Mouse (Mus musculus) stomach, embryonic 14.5 days (tissue): Measurements from ENCODE around the gene Ptprg. TPM values are rescaled to one million over a fixed set of nuclear protein-coding genes. Genes with fewer than 3 reads are reported as not detected.

Experiments
- ATAC-seq: fragments of 200-750 bp; cut with Nextera tagmentation; 2 replicates; pipeline ENCODE4 v1.8.0; 2017; ENCODE audit warnings: low read depth, moderate TSS enrichment; ENCODE audit not compliant: insufficient number of reproducible peaks, insufficient read depth, low FRiP score
- H3K27ac ChIP-seq: fragments of 300-500 bp; sonication (generic); 2 replicates; pipeline ENCODE4 v1.5.1; 2014; ENCODE audit warnings: mild to moderate bottlenecking, low read length, moderate library complexity, mixed read lengths
- H3K27me3 ChIP-seq: fragments of 300-500 bp; sonication (generic); 2 replicates; pipeline ENCODE4 v1.6.1; 2014; ENCODE audit warnings: low read length, control low read depth, mixed read lengths; ENCODE audit not compliant: control insufficient read depth, insufficient read depth
- H3K36me3 ChIP-seq: fragments of 300-500 bp; sonication (generic); 2 replicates; pipeline ENCODE4 v1.6.1; 2014; ENCODE audit warnings: mild to moderate bottlenecking, control low read depth, low read length, moderate library complexity, mixed read lengths; ENCODE audit not compliant: control insufficient read depth, insufficient read depth
- H3K4me1 ChIP-seq: fragments of 300-500 bp; sonication (generic); 2 replicates; pipeline ENCODE4 v1.6.1; 2014; ENCODE audit warnings: low read length, control low read depth, mixed read lengths; ENCODE audit not compliant: control insufficient read depth, insufficient read depth
- H3K4me2 ChIP-seq: fragments of 300-500 bp; sonication (generic); replicated peaks from 2 replicates; pipeline ENCODE4 v1.6.1; 2014; ENCODE audit warnings: low read depth, low read length, control low read depth
- H3K4me3 ChIP-seq: fragments of 300-500 bp; sonication (generic); 2 replicates; pipeline ENCODE4 v1.5.1; 2014; ENCODE audit warnings: low read depth, low read length, control low read depth
- H3K9ac ChIP-seq: fragments of 300-500 bp; sonication (generic); replicated peaks from 2 replicates; pipeline ENCODE4 v1.6.1; 2014; ENCODE audit warnings: low read depth, mild to moderate bottlenecking, control low read depth, low read length, moderate library complexity, mixed read lengths
- H3K9me3 ChIP-seq: fragments of 300-500 bp; sonication (generic); 2 replicates; pipeline ENCODE4 v1.6.1; 2016; ENCODE audit warnings: low read depth, low read length, control low read depth; ENCODE audit not compliant: control insufficient read depth
- WGBS: fragments of 180-500 bp; shearing (Covaris S2); extraction: QIAGEN DNeasy Blood & Tissue Kit; methylation state at CpG from one replicate; pipeline ENCODE4 v1.1.7; 2014; 5-methylcytosine and 5-hydroxymethylcytosine counted together
- polyA plus RNA-seq: library from polyadenylated mRNA; unstranded; fragments of >200 nt; fragmentation: Nextera tagmentation; extraction: Ambion mirVana; gene quantifications from 2 replicates; pipeline ENCODE4 v1.2.1, GENCODE M21; 2014

Gene Ptprg
- polyA plus RNA-seq, 1 experiment from 2014 or later = 31.3 TPM

DNA sequence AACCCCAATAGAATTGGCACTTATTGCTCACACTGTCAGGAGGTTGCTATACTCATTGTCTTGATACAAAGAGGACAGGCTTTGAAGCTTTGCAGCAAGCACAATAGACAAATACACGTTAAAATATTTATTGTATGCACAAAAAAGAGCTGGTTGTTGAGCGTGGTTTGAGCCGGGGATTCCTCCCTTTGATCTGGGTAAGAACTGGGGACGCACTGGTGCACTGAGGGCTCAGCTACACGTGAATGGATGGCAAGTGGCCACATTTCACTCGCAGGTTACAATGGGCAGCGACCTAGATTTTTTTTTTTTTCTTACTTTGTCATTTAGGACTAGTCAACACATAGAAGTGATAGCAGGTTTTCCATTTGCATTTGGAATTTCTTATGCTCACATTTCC is 165.9 kb downstream of the Ptprg start:
- Histone ChIP-seq H3K4me3 (no peak overlapping the region), H3K27me3 (no peaks in the 10 kb centered on the region), H3K36me3 (no peaks in the 10 kb centered on the region), H3K4me1 (no peaks in the 10 kb centered on the region), H3K9me3 (no peaks in the 10 kb centered on the region), H3K9ac (no peak overlapping the region), H3K4me2 (no peak overlapping the region), H3K27ac (no peak overlapping the region)
- WGBS = 68% methylated on average over 7 of the region's 7 CpGs
- ATAC-seq = no peak

DNA sequence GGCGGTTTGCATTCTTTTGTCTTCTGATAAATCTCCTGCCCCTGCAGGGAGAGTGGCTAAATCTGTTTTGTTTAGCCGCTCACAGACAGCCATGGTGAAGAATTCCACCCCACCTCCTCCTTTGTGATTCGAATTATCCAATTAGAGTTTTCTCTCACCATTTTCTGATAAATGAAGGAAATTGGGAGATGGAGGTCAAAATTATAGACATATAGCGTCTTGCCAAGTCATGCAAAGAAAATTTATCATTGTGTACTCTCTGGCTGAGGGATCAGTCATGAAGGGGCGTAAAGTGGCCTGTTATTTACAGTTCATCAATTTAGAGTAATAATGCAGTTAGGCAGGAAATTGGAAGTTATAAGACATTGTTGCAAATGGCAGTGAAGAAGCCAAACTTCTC is 168.8 kb downstream of the Ptprg start:
- Histone ChIP-seq H3K27ac (no peak overlapping the region), H3K4me3 (no peak overlapping the region), H3K4me2 (no peak overlapping the region), H3K27me3 (no peaks in the 10 kb centered on the region), H3K36me3 (no peaks in the 10 kb centered on the region), H3K9me3 (no peaks in the 10 kb centered on the region), H3K9ac (no peak overlapping the region), H3K4me1 (no peaks in the 10 kb centered on the region)
- no peak for ATAC-seq
- 59% methylated on average over 5 of the region's 5 CpGs for WGBS

DNA sequence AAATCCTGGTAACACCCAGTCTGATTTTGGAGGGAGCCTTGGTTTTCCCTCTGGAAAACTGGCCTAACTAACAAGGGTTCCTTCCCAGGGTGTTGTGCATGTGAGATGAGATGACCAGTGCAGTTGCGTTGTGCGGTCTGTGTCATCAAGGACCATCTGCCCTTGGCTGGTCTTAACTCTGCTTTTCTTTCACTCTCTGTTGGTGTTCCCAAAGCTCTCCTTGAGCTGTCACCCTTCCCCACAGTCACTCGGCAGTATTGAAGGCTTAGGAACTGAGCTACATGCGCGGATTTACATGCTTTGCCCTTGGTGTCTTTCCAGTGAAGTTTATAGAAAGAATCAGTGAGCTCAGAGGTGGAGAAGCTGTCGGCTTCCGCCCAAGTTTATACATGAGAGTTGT is 170.5 kb downstream of the Ptprg start:
- Histone ChIP-seq H3K27me3 (no peaks in the 10 kb centered on the region), H3K4me2 (no peak overlapping the region), H3K4me3 (no peak overlapping the region), H3K36me3 (no peaks in the 10 kb centered on the region), H3K4me1 (no peaks in the 10 kb centered on the region), H3K9ac (no peak overlapping the region), H3K9me3 (no peaks in the 10 kb centered on the region), H3K27ac (no peak overlapping the region)
- no peak for ATAC-seq
- 92% methylated on average over 7 of the region's 7 CpGs for WGBS

DNA sequence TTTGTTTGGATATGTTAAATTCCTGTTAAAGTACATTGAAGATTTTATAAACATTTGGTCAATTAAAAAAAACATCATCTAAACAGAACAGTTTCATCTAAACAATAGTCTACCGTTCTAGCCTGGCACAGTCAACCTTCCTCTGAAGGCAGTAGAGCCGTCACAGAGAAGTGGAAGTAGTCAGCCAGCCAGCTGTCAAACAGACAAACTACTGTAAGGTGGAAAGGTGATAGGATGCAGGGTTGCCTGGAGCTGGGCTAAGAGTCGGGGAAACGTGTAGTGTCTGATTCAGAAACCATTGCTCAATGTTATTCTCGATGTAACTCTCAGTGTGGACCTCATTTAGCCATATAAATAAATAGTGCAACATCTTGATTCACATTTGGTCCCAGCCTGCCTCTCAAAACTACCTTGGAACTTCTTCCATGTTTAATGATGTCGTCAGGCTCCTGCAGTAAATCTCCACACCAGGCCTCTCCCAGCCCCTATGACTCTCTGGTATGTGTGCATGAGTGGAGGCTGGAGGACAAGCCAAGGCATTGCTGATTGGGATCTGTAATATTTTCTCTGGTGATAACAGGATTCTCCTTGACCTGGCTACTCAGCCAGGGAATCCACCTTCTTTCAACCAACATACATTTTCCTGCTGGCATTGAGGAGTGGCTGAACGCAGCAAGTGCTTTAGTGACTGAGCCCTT is 178.0 kb downstream of the Ptprg start:
- Histone ChIP-seq H3K9me3 (no peaks in the 10 kb centered on the region), H3K4me3 (no peak overlapping the region), H3K9ac (no peak overlapping the region), H3K27me3 (no peaks in the 10 kb centered on the region), H3K27ac (no peak overlapping the region), H3K4me1 (no peaks in the 10 kb centered on the region), H3K4me2 (no peak overlapping the region), H3K36me3 (no peaks in the 10 kb centered on the region)
- ATAC-seq = no peak
- 35% methylated on average over 7 of the region's 7 CpGs for WGBS

DNA sequence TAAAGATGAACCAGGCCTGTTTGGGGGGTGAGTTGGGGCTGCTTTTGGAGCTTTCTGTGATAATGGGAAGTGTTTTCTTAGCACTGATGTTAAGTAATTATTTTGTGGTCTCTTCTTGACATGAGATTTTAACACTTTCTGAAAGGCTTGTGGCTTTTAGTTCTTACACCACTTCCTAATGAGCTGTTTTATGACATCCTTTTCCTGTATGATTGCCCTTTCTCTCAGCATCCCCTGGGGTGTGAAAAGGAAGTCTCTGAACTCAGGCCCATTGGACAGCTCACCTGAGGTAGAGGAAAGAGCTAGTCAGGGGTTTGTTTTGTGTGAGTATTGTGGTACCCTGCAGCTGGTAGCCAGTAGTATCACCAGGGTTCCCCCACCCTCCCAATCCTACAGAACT is 179.0 kb downstream of the Ptprg start:
- Histone ChIP-seq H3K9me3 (no peaks in the 10 kb centered on the region), H3K36me3 (no peaks in the 10 kb centered on the region), H3K9ac (no peak overlapping the region), H3K27ac (no peak overlapping the region), H3K4me2 (no peak overlapping the region), H3K4me1 (no peaks in the 10 kb centered on the region), H3K27me3 (no peaks in the 10 kb centered on the region), H3K4me3 (no peak overlapping the region)
- ATAC-seq = no peak

DNA sequence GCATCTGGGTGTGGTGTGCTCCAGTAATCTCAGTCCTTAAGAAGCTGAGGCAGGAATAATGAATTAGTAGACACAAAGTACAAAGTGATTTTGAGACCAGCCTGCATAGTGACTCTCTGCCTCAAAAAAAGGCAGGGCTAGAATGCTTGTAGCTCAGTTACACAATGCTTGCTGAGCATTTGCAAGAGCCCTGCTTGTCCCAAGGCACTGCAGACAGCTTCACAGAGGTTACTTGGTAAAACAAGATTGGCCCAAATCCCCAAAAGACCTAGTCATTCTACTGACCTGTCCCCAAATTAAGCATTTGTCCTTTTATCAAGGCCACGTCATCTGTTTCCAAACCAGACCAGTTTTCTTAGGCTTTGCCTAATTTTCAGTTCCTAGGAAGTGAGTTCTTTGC is 190.4 kb downstream of the Ptprg start:
- H3K27me3 ChIP-seq = no peaks in the 10 kb centered on the region
- H3K9me3 ChIP-seq = no peaks in the 10 kb centered on the region
- H3K4me2 ChIP-seq = no peak overlapping the region
- no peaks in the 10 kb centered on the region for H3K4me1 ChIP-seq
- no peaks in the 10 kb centered on the region for H3K36me3 ChIP-seq
- 93% methylated on average over 1 of the region's 1 CpGs for WGBS
- ATAC-seq = no peak
- H3K9ac ChIP-seq = no peak overlapping the region
- no peak overlapping the region for H3K27ac ChIP-seq
- H3K4me3 ChIP-seq = no peak overlapping the region

DNA sequence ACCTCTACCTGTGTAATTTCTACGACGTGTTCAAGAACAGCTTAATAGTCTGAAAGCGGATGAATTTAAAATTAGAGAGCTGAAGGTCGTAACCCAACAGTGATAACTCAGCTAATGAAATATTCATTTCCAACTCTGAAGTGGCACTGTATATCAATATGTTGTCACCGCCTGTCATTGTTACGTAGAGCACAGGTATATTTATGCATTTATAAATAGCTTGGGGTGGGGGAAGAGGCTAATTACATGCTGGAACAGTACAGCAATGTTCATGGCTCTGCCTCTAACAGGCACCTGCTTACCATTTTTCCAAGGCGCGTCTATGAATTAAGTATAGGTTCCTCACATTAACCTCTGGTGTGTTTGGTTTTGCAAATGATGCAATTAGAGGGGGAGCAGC is 199.3 kb downstream of the Ptprg start:
- Histone ChIP-seq H3K27ac (no peak overlapping the region), H3K4me1 (no peaks in the 10 kb centered on the region), H3K9ac (no peak overlapping the region), H3K36me3 (no peaks in the 10 kb centered on the region), H3K9me3 (no peaks in the 10 kb centered on the region), H3K4me2 (no peak overlapping the region), H3K4me3 (no peak overlapping the region), H3K27me3 (no peaks in the 10 kb centered on the region)
- 68% methylated on average over 8 of the region's 8 CpGs for WGBS
- no peak for ATAC-seq

DNA sequence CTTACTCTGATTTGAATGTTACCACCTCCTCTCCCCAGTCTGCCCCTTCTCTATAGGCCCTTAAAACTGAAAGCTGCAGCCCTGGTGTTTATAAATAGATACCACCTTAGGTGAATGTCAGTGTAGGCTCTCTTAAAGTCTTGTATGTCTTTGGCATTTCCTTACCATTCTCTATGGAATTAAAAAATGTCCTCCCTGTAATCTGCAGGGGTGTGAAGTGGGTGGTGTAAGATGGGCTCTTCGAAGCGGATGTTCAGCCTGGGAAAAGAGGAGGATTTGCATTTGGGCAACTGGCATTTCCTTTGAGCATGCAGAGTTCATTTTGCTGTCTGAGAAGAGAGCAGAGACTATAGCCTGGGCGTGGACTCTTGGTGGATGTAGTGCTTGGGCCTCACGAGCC is 201.3 kb downstream of the Ptprg start:
- ATAC-seq = no peak
- WGBS = 82% methylated on average over 4 of the region's 4 CpGs

DNA sequence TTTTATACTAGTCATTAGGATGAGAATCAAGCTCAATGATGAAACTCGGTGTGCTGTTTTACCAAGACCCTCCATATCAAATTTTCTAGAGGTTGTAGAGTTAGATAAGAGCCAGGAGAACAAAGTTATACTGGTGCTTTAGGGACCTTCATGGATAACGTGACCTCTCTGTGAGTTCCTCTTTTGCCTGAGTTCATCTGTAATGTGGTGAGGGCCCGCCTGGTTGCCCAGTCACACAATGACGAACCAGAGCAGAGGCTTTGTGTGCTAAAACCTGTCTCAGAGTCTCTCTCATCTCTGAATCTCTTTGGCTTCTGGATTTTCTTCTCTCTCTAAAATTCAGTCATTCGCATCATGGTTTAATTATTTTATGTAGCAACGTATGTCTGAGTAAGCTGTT is 204.9 kb downstream of the Ptprg start:
- 88% methylated on average over 6 of the region's 6 CpGs for WGBS
- ATAC-seq = no peak
- H3K36me3 ChIP-seq = no peaks in the 10 kb centered on the region
- H3K9me3 ChIP-seq = no peaks in the 10 kb centered on the region
- no peak overlapping the region for H3K4me2 ChIP-seq
- H3K27ac ChIP-seq = no peak overlapping the region
- H3K27me3 ChIP-seq = no peaks in the 10 kb centered on the region
- no peak overlapping the region for H3K4me3 ChIP-seq
- no peak overlapping the region for H3K9ac ChIP-seq
- no peaks in the 10 kb centered on the region for H3K4me1 ChIP-seq

More for the DNA sequence above, 201.3 kb downstream of the Ptprg start:
- Histone ChIP-seq H3K36me3 (no peaks in the 10 kb centered on the region), H3K4me1 (no peaks in the 10 kb centered on the region), H3K9ac (no peak overlapping the region), H3K4me2 (no peak overlapping the region), H3K4me3 (no peak overlapping the region), H3K27ac (no peak overlapping the region), H3K27me3 (no peaks in the 10 kb centered on the region), H3K9me3 (no peaks in the 10 kb centered on the region)
